Mouse (Mus musculus) small intestine, adult 2 months (tissue): Measurements from ENCODE around the gene Hnrnpa1.

ENCODE experiments used
- CTCF ChIP-seq: fragments of 200-500 bp; IDR thresholded peaks from 2 replicates; pipeline ENCODE4 v1.5.1; 2012; ENCODE audit warnings: low read depth, mild to moderate bottlenecking, control low read depth, inconsistent platforms, low read length, moderate library complexity, mixed read lengths; ENCODE audit not compliant: insufficient replicate concordance, insufficient read length; ENCODE audit errors: extremely low read depth
- POLR2A ChIP-seq: fragments of 200-500 bp; IDR thresholded peaks from 2 replicates; pipeline ENCODE4 v1.6.1; 2012; ENCODE audit warnings: low read depth, mild to moderate bottlenecking, control low read depth, inconsistent platforms, low read length, moderate library complexity

DNA sequence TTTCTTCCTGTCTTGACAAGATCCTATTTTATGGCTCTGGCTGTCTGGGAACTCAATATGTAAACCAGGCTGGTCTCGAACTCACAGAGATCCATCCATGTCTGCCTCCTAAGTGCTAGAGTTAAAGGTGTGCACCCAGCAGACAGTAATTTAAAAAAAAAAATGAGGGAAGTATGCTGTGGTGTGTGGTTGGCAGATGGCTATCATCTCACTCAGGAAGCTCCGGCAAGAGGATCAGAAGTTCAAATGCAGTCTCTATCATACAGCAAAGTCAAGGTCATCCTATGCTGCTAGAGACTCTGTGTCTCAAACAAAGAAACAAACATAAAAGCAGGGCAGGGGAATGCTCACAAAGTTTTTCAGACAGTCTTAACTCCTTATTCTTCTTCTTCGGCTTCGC, 28.7 kb downstream of the Hnrnpa1 start:
- TF ChIP-seq POLR2A: no peak
- TF ChIP-seq CTCF: no peak
